Mouse (Mus musculus) adrenal gland, postnatal 14 days (tissue): ENCODE measurements around the gene Wdr5. TPM values are rescaled to one million over a fixed set of nuclear protein-coding genes. Genes with fewer than 3 reads are reported as not detected.

Experiments used
- DNase-seq: peaks from one replicate; pipeline ENCODE4 v3.0.0; 2021; ENCODE audit warnings: mixed read lengths
- total RNA-seq: library from RNA; stranded (reverse); gene quantifications from 2 replicates; pipeline ENCODE4 v1.2.3, GENCODE M21; 2021

The Wdr5 gene
- total RNA-seq, 1 experiment from 2014 or later, result 32.7 TPM

- DNase-seq, result no peak
These were observed 33.9 kb downstream of the Wdr5 start for GRCm38 (mm10) chr2:27548664-27549369.

GRCm38 (mm10) chr2:27552620-27553287 is 37.8 kb downstream of the Wdr5 start:
- DNase-seq, result peak; percentile 81

GRCm38 (mm10) chr2:27554308-27554707 is 39.4 kb downstream of the Wdr5 start:
- DNase-seq, result peak; percentile 55

GRCm38 (mm10) chr2:27556921-27557320 is 42.0 kb downstream of the Wdr5 start:
- DNase-seq, result peak; percentile 38

- peak; percentile 26 for DNase-seq
These were observed 45.8 kb downstream of the Wdr5 start for GRCm38 (mm10) chr2:27560708-27561123.

- no peak for DNase-seq
These were observed 46.2 kb downstream of the Wdr5 start for GRCm38 (mm10) chr2:27561159-27561558.

GRCm38 (mm10) chr2:27561829-27562228 is 46.9 kb downstream of the Wdr5 start:
- no peak for DNase-seq

GRCm38 (mm10) chr2:27563641-27564148 is 48.7 kb downstream of the Wdr5 start:
- DNase-seq, result no peak

GRCm38 (mm10) chr2:27564694-27565093 is 49.7 kb downstream of the Wdr5 start:
- DNase-seq, result no peak

- DNase-seq, result no peak
These were observed 50.6 kb downstream of the Wdr5 start for GRCm38 (mm10) chr2:27565316-27566103.

- no peak for DNase-seq
These were observed 55.9 kb downstream of the Wdr5 start for GRCm38 (mm10) chr2:27570856-27571255.

- peak; percentile 25 for DNase-seq
These were observed 57.4 kb downstream of the Wdr5 start for GRCm38 (mm10) chr2:27572261-27572793.

- peak; percentile 77 for DNase-seq
These were observed 58.1 kb downstream of the Wdr5 start for GRCm38 (mm10) chr2:27572928-27573627.

GRCm38 (mm10) chr2:27573628-27573966 is 58.6 kb downstream of the Wdr5 start:
- DNase-seq, result no peak

GRCm38 (mm10) chr2:27576416-27576815 is 61.5 kb downstream of the Wdr5 start:
- DNase-seq, result peak; percentile 61

GRCm38 (mm10) chr2:27578552-27578951 is 63.6 kb downstream of the Wdr5 start:
- DNase-seq, result no peak

GRCm38 (mm10) chr2:27582112-27582511 is 67.2 kb downstream of the Wdr5 start:
- peak; percentile 55 for DNase-seq

- no peak for DNase-seq
These were observed 68.1 kb downstream of the Wdr5 start for GRCm38 (mm10) chr2:27583019-27583418.

- no peak for DNase-seq
These were observed 69.6 kb downstream of the Wdr5 start for GRCm38 (mm10) chr2:27584546-27584945.
